Mouse (Mus musculus) heart, postnatal 0 days (tissue): ENCODE results near the gene Mrtfb.

Experiments
- CTCF ChIP-seq: IDR thresholded peaks from 2 replicates; pipeline ENCODE4 v1.5.1; 2016; ENCODE audit warnings: antibody characterized with exemption, control low read depth, low read depth
- EP300 ChIP-seq: IDR thresholded peaks from 2 replicates; pipeline ENCODE4 v1.6.1; 2016; ENCODE audit warnings: antibody characterized with exemption, low read depth

- TF ChIP-seq CTCF (no peak), EP300 (no peak)
Measured at GRCm38 (mm10) chr16:13454026-13454600, 197.8 kb downstream of the Mrtfb start.
